Mouse (Mus musculus) left cerebral cortex, adult 11 months (tissue): Measurements from ENCODE around the gene Plau.

Source experiments
- DNase-seq: peaks from one replicate; pipeline ENCODE4 v3.0.0; 2022; ENCODE audit warnings: low spot score

Gene Plau

DNA sequence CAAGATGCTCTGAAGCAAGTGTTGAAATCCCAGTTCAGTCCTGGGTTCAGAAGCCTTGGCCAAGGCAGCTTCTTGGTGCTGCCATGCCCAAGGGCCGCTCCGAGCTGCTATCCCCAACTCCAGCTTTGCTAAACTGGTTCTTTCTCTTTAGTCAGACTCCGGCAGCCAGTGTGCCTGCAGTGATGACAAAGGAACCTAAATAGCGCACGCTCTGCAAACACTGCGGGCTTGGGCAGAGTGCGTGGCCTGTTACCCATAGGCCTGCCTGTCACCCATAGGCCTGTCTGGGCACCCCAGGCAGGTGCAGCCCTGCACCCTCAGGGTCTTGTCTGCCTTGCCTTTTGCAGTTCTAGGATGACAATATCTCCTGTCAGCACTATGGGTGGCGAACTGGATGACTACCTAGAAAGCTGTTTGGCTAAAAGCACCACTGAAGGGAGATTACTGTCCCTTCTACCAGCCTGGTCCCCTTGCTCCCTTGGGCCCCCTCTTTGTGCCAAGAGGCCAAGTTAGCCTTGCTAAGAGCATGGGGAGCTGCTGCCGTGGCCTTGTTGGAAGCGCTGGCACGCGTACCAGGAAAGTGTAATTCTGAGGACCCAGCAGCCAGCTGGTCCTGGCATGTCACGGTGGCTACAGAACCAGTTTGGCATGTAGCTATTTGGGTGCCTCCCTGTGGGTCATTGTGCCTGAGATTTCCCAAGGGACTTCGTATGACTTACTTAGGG is 30.2 kb upstream of the Plau start:
- no peak for DNase-seq

DNA sequence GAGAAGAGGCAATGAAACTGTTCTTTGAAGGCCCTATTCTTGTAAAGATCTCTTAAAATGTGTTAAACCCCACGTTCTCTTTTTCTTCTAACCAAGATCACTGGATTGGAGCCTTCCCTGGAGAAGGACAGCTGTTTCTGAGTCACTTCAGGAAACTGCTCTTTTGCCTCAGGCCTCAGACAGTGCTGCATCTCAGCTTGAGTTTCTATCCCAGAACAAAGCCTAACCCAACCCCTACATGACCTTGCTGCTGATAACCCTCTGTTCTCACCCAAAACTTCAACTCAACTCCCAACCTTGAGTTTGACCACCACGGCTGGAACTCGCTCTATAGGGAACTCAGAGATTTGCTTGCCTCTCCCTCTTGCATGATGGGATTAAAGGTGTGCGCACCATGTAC is 27.1 kb upstream of the Plau start:
- DNase-seq, result no peak

DNA sequence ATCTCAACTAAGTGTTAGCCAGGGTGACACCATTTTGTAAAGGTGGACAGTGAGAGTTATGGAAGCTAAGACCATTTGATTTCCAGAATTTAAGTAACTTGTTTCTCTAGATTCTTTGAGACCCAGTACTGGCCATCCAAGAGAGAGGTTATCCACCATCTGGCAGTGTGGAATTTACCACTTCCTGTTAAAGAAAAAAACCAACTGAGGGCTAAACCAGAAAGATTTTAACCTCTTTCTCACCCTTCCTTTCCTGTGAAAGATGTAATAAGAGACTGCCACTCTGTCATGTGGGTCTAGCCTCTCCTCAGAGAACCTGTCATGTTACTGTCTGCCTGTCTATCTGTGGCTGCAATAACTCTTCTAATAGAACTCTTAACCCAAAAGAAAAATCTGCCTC is 26.6 kb upstream of the Plau start:
- no peak for DNase-seq

DNA sequence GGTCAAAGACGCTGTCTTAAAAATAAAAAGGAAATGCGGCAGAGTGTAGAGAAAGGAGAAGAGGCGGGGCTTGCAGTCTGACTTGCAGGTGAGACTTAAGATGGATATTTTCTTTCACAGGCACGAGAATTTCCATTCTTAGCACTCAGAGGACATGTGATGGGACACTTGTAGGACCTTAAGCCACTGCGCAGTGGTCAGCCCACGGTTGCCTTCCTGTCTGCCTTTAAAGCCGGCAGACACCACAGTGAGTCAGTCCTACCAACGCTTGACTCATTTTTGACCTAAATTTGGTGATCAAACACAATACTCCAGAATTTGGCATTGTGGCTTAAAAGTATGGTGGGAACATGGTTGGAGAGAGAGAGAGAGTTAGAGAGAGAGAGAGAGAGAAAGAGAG is 25.2 kb upstream of the Plau start:
- no peak for DNase-seq

DNA sequence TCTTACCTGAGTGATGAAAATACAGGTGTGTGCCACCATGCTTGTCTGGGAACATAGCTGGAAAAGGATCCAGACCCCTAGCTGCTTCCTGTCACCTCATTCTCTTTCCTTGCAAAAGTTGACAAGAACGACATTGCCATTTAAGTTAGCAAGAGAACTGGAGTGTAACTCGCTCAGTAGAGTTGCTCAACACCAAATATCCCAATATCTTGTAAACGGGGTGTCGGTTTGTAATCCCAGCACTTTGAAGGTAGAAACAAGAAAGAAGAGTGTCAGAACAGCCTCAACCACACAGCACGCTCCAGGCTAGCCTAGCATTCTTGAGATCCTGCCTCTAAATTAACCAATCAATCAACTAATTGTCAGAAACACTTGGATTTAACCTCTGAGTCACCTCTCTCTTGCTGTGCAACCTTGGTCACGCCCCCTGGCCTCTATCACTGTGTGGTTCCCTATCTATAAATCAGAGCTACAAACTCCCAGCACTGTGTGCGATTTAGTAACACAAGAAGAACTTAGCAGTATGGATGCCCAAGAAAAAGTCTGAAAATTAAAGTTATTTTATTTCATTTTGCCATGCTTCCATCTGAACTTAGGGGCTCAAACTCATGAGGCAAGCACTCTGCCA is 24.6 kb upstream of the Plau start:
- DNase-seq, result no peak

DNA sequence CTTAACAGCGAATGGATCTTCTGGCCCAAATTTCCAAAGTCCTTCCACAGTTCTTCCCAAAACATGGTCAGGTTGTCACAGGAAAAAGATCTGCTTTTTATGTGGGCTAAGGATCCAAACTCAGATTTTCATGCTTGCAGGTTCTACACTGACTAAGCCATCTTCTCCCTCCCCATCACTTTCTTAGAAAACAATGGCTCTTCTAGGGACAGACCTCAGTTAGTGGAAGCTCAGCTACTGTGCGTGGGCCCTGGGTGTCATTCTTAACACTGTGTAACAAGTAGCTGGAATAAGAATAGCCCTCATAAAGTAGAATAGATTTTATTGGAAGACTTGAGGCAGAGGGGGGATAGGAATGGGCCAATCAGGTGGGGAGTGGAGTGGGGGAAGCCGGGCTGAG is 21.0 kb upstream of the Plau start:
- DNase-seq, result no peak

DNA sequence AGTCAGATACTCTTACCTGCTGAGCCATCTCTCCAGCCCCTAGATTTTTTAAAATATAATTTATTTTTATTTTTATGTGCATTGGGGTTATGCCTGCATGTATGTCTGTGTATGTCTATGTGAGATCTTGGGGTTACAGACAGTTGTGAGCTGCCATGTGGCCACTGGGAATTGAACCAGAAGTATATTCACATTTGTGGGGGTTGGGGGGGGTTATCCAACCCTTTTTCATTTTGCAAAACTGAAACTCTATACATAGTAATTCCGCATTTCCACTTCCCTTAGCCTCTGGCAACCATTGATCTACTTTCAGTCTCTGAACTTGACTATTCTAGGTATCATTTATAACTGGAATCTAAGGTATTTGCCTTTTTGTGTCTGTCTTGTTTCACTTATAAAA is 11.9 kb upstream of the Plau start:
- no peak for DNase-seq

DNA sequence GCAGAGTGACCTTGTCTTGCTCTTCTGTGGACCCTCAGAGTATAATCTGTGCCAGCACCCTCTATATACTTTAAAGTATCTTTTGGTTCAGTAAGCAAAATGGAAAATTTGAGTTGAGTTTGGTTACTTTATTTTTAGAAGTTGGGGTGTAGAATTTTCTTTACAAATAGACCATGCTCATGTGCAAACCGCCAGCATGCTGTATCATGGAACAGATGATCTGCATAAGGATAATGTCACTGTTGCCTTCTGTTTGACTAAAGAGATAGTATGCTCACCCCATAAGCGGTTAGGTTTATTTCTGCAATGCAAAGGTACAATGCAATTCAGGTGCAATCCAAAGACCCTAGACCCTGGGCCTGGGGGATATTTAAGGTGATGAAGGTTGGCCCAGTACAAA is 10.9 kb upstream of the Plau start:
- no peak for DNase-seq

DNA sequence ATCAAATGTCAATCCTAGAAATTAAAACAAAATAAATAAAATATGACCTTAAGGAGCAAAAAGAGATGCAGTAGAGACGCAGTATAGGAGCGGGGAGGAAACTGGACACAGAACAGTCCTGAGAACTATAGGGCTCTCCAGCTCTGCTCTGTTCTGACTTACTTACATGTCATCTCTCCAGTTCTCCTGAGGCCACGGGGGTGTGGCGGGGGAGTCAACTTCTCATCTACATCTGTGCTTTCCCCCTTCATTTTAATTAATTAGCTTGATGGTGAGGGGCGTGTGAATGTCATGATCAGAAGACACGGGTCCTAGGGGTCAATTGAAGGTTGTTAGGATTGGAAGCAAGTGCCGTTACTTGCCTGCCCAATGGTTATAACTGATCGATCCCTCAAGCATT is 9.4 kb upstream of the Plau start:
- no peak for DNase-seq

DNA sequence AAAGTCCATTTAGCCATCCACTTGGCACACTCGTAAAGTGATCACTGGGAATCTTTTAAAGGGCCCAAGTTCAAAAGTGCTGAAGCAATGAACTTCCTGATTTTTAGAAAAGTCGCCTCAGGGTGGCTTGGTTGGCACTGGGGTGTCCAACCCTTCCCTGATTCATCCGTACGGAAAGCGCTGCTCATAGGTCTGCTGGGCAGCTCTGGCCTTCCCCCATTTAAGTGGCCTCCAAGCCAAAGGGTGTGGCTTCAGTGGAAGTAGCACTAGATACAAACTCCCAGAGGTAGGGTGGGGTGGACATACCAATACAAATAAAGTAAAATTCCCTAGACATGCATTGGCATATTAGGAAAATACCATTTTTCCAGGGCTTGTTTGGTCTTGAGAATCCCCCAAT is 9.0 kb upstream of the Plau start:
- DNase-seq, result no peak

DNA sequence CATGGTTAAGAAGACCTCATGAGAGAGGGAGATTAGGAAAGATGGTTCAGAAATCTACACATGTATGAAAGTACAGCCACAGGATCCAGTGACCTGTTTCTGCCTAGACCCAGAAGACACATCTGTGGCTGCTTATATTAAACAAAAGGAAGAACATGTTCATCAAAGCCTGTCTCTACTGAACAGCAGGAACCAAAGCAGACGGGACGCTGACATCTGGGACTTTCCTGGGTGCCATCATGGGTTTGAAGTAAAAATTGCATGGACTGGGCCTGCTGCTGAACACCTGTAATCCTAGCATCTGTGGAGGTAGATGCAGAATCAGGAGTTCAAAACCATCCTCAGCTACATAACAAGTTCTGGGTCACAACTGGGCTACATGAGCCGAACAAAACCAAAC is 7.9 kb upstream of the Plau start:
- DNase-seq, result no peak

DNA sequence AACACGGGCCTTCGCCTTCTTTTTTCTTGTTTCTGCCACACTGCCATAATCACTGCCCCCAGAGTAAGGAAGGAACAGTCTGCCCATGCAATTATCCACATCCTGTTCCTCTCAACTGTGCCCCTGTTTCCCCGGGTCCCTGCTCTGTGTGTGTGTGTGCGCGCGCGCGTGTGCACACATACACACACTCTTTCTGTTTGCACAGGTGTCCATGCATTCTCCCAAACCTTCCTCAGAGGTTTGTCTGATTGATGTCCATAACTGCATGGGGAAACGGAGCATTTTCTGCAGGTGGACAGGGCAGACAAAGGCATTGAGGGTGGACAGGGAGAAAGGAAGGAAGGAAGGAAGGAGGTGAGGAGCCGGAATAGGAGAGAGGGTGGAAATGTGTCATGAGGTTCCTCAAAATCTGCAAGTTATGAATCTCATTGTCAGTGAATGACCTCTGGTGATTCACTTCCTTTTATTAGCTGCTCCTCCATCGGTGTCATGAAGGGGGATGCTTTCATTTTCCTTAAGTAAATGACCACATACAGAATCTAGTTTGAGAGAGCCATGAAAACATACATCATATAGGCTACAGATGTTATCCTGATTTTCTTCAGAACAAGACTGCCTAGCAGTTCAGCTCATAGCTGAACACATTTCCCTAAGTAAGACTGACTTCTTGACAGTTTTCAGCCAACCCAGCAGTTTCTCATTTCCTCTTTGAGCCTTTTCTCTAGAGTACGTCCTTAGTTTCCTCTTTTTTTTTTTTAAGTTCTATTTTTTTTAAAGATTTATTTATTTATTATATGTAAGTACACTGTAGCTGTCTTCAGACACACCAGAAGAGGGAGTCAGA is 6.7 kb upstream of the Plau start:
- no peak for DNase-seq

DNA sequence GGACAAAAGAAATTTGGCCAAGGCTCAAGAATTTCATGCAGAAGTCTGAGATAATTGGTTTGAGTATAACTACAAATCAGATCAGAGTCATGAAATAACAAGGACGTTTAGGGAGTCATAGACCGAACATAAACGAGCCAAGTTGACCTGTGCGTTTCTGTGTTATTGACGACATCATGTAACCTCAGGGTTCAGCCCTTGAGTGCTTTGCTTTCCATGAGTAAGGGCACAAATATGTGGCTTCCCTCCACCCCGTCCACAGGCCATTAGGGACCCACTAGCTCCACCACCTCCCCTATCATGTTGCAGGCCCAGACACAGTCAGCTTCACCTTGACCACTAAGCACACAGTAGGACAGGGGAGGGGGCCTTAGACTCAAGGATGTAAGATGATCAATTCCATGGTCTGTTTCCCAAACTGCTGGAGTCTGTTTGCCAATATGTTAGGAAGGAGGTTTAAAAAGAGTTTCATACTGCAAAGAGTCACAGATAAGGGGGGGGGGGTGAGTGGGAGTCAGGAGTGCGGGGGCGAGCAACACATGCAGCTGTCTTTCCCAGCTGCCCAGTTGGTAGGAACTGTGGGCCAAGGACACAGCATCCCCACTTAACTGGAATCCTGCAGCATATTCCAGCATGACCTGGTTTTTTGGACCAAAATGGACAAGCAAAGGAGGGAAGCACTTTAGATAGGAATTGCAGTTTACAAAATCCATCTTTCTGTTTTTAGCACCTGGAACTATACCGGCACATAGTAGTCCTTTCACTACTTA is 5.1 kb upstream of the Plau start:
- DNase-seq, result no peak

DNA sequence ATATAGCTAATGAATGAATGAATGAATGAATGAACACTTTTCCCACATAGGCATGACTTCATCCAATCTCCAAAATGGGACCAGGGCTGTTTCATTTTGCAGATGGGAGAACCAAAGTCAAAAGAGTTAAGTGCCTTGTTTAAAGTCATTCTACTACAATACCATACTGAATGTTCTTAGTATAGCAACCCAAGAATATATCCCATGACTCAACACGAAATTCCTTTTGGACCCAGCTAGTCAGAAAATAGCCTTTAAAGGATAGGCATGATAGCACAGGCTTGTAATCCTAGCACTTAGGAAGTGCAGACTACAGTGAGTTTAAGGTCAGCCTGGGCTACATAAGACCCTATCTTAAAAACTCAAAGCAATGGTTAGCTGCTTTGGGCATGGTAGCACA is 4.5 kb upstream of the Plau start:
- DNase-seq, result no peak

DNA sequence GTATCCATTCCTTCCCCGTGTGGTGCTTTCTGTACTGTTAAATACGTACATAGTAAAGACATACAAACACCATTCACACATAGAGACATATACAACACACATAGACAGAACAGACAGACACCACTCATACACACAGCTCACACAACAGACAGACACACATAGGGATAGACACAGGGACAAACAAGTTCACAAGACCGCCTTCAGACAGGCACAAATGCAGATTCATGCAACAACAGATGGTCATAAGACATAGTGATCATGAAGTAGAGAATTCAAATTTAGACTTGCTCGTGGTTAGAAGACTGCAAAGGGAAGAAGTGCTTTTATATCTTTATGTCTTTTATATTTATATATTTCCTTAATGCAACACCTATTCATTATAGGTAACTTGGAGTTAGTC is 2.9 kb upstream of the Plau start:
- no peak for DNase-seq

DNA sequence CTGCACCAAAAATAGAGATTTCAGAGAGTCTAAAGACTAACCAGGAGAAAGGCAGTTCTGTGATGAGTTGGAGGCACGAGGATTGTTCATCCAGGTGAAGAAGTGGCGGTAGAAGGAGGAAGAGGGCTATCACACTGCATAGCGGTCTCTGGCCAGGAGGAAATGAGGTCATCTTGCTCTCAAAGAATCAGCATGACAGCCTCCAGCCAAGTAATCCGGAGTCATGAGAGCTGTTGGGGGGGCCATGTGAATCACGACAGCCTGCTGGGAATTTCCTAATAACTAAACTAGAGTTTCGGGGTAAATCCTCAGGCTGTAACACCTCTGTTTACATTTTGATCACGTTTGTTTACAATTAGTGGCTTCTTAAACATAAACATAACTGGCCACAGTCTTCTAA is 2.3 kb upstream of the Plau start:
- DNase-seq, result no peak

DNA sequence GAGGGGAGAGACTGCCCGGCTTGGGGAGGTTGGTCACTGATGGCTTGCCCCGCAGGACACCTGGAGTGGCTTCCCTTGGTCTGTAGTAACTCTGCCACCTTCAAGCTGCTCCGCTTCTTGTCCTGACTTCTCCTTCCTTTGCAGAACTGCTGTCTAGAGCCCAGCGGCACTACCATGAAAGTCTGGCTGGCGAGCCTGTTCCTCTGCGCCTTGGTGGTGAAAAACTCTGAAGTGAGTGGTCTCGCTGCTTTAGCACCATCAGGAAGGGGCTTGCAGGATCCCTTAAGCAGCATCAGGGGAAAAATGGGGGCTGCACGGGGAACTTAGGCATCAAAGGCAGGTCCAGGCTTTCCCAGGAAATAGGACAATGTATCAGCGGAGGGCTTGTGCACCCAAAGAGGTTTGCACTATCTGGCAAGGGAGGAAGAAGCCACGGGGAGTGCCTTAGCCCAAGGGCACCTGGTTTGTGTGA is 481 bp downstream of the Plau start:
- DNase-seq, result no peak

DNA sequence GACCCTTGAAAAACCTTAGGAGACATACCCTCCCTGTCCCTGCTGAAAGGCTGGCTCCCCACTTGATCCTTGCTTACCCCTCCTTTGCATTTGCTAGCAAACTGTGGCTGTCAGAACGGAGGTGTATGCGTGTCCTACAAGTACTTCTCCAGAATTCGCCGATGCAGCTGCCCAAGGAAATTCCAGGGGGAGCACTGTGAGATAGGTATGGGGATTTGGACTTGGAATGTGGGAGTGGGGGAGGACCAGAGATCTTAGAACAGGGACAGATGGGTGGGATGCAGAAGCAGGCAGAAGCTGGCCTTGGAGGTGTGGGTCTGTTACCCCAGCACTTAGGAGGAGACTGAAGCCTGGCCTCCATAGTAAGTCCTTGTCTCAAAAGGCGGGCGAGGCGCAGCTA is 1.2 kb downstream of the Plau start:
- DNase-seq, result no peak

DNA sequence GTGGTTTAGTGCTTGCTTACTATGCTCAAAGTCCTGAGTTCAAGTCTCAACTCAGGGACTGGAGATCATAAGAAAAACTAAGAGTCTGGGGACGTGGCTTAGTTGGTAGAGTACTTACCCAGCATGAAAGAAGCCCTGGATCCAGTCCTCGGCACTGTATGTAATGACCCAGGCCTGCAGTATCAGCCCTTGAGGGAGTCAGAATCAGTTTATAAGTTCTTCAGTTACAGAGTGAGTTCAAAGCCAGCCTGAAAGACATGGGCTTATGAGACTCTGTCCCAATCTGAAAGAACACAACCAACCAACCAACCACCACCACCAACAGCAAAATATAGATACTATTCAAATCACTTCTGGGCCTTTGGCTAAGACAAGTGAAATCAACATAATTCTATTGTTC is 5.1 kb downstream of the Plau start:
- DNase-seq, result no peak

DNA sequence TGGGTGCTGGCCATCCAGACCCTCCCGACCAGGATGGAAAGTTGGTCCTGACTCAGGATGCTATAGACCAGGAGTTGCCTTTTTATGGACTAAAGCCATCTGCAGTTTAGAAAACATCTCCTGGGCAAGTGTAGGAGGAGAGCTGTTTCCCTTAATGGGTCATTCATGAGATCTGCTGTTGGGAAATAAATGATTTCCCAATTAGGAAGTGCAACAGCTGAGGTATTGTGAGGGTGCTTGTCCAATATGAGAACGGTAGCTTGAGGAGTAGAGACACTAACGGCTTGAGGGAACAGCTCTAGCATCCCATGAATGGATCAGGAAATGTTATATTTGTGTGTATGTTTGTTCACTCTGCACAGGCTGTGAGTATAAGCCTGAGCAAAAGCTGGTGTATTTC is 6.2 kb downstream of the Plau start:
- no peak for DNase-seq

DNA sequence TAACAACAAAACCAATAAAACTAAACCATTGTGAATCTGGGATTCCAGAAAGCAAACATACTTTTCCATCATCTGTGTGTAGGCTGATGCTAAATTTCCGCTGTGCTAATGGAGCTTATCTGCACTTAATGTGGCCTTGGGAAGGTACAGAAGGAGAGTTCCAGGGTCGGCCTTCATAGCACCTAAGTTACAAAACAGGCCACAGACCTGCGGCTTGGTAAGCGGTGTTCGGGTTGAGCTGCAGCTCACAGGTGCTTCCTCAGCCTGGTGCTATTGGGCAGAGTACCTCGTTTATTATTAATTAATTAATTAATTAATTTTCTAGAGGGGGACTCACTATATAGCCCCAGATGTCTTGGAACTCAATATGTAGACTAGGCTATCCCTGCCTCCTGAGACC is 7.7 kb downstream of the Plau start:
- no peak for DNase-seq
